ENCODE assay signal across 13 mouse cellular contexts in the genomic region with DNA sequence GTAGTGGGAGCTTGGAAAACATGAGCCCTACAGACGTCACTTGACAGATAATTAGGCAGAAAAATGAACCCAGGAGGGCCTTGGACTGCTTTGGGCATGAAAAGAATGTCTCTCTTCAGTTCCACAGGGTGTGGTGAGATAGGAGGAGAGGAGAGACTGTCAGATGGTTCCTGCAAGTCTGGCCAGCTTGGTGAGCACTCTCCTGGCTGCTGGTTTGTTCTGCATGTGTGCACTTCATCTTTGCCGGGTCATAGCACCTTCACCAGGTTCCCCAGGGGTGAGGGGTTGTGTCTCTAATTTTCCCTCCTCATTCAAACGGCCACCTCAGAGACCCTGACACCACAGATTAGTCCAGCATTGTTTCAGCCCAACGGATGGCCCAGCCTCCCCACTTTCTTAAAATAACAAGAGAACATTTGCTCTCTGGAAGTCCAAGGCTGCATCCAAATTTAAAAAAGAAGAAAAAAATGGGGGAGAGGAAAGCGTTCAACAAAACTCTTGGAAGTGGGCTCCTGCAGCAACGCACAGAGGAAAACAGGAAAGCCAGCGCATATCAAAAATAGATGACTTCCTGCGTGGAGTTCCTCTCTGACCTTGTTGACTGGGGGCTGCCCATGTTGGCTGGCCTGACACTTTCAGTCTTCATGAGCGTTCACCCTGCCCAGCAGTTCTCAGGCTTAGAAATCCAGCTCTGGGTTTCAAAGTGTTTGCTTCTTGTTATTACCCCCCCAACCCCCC.
DNase-seq lines count a peak whose midpoint lies in the region; ATAC-seq lines count a peak whose summit lies in the region.
"Had no signal": no experiment of that assay in that cellular context is flagged by ENCODE, and none has a peak within 500 bp of the region (broad histone marks: within the 10 kb centered on the region; RNA-seq: fewer than 3 reads in every experiment).

No protein-coding gene starts in this region.

- H3K9me3 ChIP-seq in lung, embryonic 15.5 days, result no peaks in the 10 kb centered on the region
- no peaks in the 10 kb centered on the region for H3K9me3 ChIP-seq in stomach, embryonic 16.5 days (replicated peaks; ENCODE audit: control insufficient read depth, low read length)
- H3K9me3 ChIP-seq: limb, embryonic 15.5 days had no signal

- H3K27me3 ChIP-seq in lung, embryonic 15.5 days, result no peaks in the 10 kb centered on the region
- no peaks in the 10 kb centered on the region for H3K27me3 ChIP-seq in stomach, embryonic 16.5 days (ENCODE audit: control insufficient read depth, insufficient read depth, low read length)
- H3K27me3 ChIP-seq: limb, embryonic 15.5 days had no signal

- H3K4me1 ChIP-seq in lung, embryonic 15.5 days, result no peaks in the 10 kb centered on the region
- 0 out of 2 replicates have a peak, but pooled peaks cover 3% of the 10 kb centered on the region for H3K4me1 ChIP-seq in stomach, embryonic 16.5 days (ENCODE audit: control insufficient read depth, insufficient read depth, low read length)

- H3K27ac ChIP-seq in lung, embryonic 15.5 days, result peak overlapping the region; percentile 63
- peak overlapping the region; percentile 30; the same call in 1 of the 2 replicates for H3K27ac ChIP-seq in stomach, embryonic 16.5 days (ENCODE audit: low read length)
- H3K27ac ChIP-seq: hindbrain, postnatal 0 days; limb, embryonic 15.5 days had no signal

- H3K9ac ChIP-seq in lung, embryonic 15.5 days, result no peak overlapping the region
- no peak overlapping the region for H3K9ac ChIP-seq in stomach, embryonic 16.5 days (ENCODE audit: low read length)
- H3K9ac ChIP-seq: limb, embryonic 15.5 days had no signal

- H3K36me3 ChIP-seq in lung, embryonic 15.5 days, result no peaks in the 10 kb centered on the region
- no peaks in the 10 kb centered on the region for H3K36me3 ChIP-seq in stomach, embryonic 16.5 days (ENCODE audit: control insufficient read depth, insufficient read depth, low read length)
- H3K36me3 ChIP-seq: limb, embryonic 15.5 days had no signal

- H3K4me2 ChIP-seq in lung, embryonic 15.5 days, result no peak overlapping the region
- H3K4me2 ChIP-seq in stomach, embryonic 16.5 days (ENCODE audit: low read depth, low read length), result no peak overlapping the region
- H3K4me2 ChIP-seq: limb, embryonic 15.5 days had no signal

- 32% methylated on average over 9 of the region's 9 CpGs for whole genome bisulfite sequencing in lung, embryonic 15.5 days
- 56% methylated on average over 9 of the region's 9 CpGs for WGBS in stomach, embryonic 16.5 days

- ATAC-seq in lung, embryonic 15.5 days (ENCODE audit: borderline replicate concordance, extremely low read depth, low FRiP score, low TSS enrichment), result no peak
- no peak for ATAC-seq in stomach, embryonic 16.5 days (ENCODE audit: insufficient read depth, low FRiP score)
- ATAC-seq: hindbrain, postnatal 0 days had no signal

- peak; percentile 22 for DNase-seq in adrenal gland, adult 8-10 months
- no peak for DNase-seq in adrenal gland, adult 18-20 months (ENCODE audit: low spot score in 2 of 2)
- DNase-seq in lung, postnatal 14 days, result no peak
- DNase-seq in kidney, postnatal 14 days, result peak; percentile 61
- no peak for DNase-seq in frontal cortex, postnatal 36 days (ENCODE audit: low spot score in 2 of 2)
- no peak for DNase-seq in frontal cortex, postnatal 14 days (ENCODE audit: low spot score in 2 of 2)
- DNase-seq: cerebellum, postnatal 25 days; midbrain, embryonic 14.5 days; thymus, postnatal 14 days had no signal

- H3K4me3 ChIP-seq in lung, embryonic 15.5 days, result no peak overlapping the region
- H3K4me3 ChIP-seq in stomach, embryonic 16.5 days (replicated peaks; ENCODE audit: low read length), result no peak overlapping the region
- H3K4me3 ChIP-seq: limb, embryonic 15.5 days had no signal

Comparison
In these comparisons a context has a peak if more than half of its experiments do, and no peak if none do; other contexts are left out.
1. DNase-seq: peak in adrenal gland, adult 8-10 months (single experiment) and kidney, postnatal 14 days (single experiment); none in adrenal gland, adult 18-20 months (0 of 2), lung, postnatal 14 days (single experiment), frontal cortex, postnatal 36 days (0 of 2) and frontal cortex, postnatal 14 days (0 of 2).